Mouse (Mus musculus) heart, adult 18-20 months (tissue): ENCODE results near the gene Map2k1. TPM values are rescaled to one million over a fixed set of nuclear protein-coding genes. Genes with fewer than 3 reads are reported as not detected.
"Not testable (repeated sequence)": the region's sequence is repeated elsewhere in the genome, so short reads cannot be mapped to it uniquely, and the experiment has no call there.

Experiments
- DNase-seq, 2 experiments: peaks; one replicate each; pipeline ENCODE4 v3.0.0; 2021 to 2022; ENCODE audit warnings: mixed read lengths in 1 of 2
- total RNA-seq, 2 experiments: library from RNA; stranded (reverse); gene quantifications; 2 replicates each; pipeline ENCODE4 v1.2.3; 2021

The Map2k1 gene
- total RNA-seq, 2 experiments from 2014 or later, result 50.1 to 51.8 TPM

DNA sequence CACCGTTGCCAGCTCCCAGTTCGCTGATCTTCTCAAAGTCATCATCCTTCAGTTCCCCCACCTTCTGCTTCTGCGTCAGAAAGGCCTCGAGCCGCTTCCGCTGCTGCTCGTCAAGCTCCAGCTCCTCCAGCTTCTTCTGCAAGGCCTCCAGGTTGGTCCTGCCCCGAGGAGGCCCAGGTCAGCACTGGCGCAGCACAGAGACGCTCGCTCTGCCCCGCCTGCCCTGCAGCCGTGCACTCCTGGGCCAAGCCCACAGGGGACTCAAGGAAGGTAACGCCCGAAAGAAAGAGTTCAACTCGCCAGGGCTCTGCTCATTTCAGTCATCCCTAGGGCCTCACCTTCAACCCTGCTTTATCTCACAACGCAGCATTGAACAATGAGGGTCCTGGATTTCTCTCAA lies 39.0 kb downstream of the Map2k1 start:
- DNase-seq, result no peak

DNA sequence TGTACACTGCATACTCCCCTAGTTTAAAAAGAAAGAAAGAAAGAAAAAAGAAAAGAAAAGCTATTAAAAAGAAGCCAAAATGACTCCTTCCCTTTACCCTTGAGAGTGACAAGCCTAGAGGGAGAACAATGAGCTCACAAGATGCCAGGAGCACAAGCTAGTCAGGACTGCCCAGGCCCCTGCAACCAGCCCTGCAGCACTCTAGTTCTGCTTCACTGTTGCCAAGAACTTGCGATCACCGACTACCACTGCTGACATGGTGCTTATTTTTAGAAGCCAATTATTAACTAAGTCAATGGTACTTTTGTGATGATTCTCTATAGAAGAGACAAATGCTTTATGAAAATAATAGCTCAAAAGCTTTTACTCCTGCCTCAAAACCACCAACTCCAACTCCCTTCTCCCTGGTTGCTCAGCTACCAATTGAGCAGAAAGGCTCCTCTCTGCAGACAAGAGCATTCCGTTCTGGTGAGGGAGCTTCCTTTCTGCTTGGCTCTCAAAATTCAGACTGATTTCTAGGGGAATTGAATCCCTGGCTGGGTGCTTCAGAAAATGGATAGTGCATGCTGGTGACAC lies 45.8 kb downstream of the Map2k1 start:
- DNase-seq, result peak; percentile 17 to 38

- DNase-seq, result no peak
Observed at GRCm38 (mm10) chr9:64202866-64203265, 50.6 kb downstream of the Map2k1 start.

DNA sequence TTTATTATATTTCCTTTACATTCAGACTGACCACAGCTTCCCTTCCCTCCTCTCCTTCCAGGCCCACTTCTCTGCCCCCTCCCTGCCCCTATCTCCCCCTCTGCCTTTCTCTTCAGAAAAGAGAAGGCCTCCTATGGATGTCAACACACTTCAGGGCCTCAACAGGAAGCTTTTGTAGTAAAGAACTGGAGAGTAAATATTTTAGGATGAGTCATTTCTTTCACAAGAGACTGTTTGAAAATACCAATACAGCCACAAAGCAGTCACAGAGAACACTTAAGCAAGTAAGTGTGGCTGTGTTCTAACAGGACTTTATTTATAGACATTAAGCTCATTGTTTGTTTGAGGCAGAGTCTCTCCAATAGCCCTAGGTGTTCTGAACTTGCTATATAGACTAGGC lies 51.1 kb downstream of the Map2k1 start:
- DNase-seq, result no peak

DNA sequence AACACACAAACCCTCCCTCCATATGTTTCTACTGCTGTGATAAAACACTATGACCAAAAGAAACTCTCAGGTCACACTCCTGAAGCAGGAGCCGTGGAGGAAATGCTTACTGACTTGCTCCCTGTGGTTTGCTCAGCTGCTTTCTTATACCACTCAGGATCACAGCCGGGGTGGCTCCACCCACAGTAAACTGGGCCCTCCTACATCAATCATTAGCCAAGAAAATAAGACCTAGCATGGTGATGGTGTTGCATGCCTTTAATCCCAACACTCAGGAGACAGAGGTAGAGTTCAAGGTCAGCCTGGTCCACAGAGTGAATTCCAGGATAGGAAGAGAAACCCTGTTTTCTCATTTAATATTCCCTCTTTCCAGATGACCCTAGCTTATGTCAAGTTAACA lies 53.5 kb downstream of the Map2k1 start:
- no peak for DNase-seq

- not testable (repeated sequence) for DNase-seq
Observed at GRCm38 (mm10) chr9:64198763-64199418, 54.5 kb downstream of the Map2k1 start.

- DNase-seq, result no peak
Observed at GRCm38 (mm10) chr9:64198068-64198762, 55.2 kb downstream of the Map2k1 start.

DNA sequence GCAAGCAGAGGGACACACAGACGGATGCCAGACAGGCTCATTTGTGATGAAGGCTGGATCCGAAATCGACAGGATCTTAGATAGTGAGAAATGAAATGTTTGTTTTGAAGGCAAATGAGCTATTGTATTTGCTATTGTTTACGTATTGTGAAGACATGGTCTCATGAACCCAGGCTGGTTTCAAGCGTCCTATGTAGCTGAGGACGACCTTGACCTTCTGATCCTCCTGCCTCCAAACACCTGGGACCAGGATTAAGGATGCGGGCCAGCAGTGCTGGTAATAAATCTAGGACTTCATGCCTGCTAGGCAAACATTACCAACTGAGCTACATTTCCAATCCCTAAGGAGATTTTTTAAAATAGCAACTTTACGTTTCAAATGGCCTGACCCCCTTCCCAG lies 55.9 kb downstream of the Map2k1 start:
- no peak for DNase-seq

GRCm38 (mm10) chr9:64195554-64195953 lies 57.9 kb downstream of the Map2k1 start:
- peak in 1 of 2 experiments; percentile 13 for DNase-seq

DNA sequence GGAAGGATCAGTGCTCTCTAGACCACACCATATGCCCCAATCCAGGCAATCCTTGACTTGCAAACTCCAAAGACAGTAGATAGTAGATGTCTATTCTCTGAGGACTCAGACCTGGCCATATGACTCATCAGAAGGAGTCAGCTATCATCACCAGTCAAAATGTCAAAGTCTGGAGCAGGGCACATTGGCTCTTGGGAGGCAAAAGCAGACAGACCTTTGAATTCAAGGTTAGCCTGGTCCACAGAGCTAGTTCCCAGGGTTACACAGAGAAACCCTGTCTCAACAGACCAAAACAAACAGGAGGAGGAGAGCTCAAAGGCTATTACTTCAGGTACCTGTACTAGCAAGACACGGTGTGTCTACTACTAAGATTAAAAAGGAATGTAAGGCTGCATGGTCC lies 59.6 kb downstream of the Map2k1 start:
- DNase-seq, result no peak

- no peak for DNase-seq
Observed at GRCm38 (mm10) chr9:64184166-64184840, 69.1 kb downstream of the Map2k1 start.

DNA sequence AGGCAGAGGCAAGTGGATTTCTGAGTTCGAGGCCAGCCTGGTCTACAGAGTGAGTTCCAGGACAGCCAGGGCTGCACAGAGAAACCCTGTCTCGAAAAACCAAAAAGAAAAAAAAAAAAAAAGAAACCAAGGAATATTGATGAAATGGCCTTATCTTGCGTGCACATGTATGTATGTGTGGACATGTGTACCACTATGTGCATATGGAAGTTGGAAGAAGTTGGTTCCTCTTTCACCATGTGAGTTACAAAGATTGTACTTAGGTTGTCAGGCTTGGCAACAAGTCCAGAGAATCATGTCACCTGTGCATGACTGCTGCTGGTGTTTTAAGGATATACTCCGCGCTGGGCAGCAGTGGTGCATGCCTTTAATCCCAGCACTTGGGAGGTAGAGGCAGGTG lies 70.1 kb downstream of the Map2k1 start:
- DNase-seq, result not testable (repeated sequence)

DNA sequence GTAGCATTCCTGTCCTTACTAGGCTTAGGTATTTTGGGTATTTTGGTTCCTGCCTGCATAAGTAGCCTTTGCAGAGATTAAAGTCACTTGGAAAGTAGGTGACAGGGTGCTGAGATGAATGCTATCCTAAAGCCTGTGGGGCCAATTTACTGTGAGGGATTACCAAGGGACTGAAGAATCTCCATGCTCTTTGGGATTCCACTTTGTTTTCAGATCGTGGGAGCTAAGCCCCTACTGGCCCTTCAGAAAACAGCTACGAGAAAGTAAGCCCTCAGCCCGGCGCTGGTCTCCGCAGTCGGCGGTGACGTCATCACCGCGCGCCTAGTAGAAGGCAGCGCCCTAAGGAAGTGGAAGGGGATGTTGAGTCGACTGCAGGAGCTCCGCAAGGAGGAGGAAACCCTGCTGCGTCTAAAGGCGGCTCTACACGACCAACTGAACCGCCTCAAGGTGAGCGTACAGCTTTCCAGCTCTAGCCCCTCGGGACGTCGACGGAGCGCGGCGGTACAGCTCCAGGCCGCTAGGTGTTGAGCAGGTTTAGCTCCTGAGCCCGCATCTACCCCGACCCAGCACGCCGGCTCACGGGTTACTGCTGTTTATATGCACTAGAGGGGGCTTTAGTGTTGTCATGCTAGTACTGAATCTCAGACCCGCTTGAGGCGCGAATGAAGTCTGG lies 74.3 kb downstream of the Map2k1 start, which contains the start of gene Snapc5:
Gene Snapc5 (plus strand): TSS at position 301 of the 673 bp plus-strand sequence.
- peak; percentile 90 to 93 for DNase-seq

- DNase-seq, result no peak
Observed at GRCm38 (mm10) chr9:64178610-64178973, 74.8 kb downstream of the Map2k1 start.

DNA sequence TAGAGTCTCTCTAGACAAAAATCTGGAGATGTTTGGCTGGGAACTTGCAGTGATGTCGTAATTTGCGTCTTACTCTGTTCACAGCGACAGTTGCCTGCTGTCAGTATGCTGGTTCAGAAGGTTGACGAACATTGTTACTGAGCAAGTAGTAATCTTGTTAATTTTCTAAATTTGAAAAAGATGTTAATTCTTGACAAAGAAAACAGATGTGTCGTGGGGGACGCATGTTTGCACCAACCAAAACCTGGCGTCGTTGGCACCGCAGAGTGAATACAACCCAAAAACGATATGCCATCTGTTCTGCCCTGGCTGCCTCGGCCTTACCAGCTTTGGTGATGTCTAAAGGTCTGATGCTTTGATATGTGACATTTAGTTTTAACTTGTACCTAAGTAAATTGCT lies 78.1 kb downstream of the Map2k1 start:
- no peak for DNase-seq

DNA sequence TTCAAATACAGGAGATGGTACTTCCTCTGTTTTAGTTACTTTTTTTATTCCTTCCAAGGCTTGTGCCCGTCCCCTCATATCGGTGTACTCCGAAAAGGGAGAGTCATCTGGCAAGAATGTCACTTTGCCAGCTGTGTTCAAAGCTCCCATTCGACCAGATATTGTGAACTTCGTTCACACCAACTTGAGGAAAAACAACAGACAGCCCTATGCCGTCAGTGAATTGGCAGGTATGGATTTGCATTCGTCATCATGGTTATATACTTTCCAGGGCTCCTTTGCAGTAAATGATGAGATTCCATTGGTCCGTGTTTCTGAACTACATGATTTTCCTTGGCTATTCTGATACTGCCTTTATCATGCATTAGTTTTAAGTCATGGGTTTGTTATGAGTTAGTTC lies 78.7 kb downstream of the Map2k1 start:
- no peak for DNase-seq

GRCm38 (mm10) chr9:64174341-64174740 lies 79.1 kb downstream of the Map2k1 start:
- DNase-seq, result no peak

GRCm38 (mm10) chr9:64173666-64174220 lies 79.7 kb downstream of the Map2k1 start:
- DNase-seq, result no peak

DNA sequence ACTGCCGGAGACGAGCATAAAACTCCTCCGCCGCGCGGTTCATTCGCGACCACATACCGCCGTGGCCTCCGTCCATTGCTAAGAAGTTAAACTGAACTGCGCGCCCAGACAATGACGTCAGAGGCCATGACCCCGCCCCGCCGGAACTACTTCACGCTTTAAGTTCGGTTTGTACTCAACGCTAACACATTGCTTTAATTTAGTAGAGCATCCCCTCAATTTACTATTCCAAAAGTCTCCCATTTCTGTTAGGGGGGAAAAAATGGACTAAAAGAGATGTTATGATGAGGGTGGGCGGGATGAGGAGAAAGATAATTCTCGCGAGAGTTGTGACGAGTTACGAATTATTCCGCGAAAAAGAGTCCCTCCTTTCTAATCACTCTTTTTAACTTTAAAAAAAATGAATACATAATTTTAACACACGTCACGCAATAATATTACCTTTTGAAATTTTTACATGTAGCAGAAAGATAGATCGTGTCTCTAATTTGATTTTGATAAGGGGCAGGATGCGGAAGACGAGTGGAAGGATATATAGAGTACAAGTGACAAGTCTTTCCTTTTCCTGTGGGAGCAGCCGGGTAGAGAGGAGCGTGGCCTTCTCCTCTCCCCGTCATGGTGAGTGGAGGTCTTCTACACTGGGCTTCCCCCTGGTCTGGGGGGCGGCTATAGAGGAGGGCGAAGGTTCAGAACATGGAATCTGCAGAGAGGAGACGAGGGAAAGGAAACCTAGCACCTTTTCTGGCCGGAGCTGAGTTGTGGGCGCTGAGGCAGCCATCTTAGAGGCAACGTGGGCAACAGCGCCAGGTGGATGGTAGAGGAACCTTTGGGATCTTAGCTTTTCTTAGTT lies 80.4 kb downstream of the Map2k1 start, which contains the start of the genes Zwilch and Rpl4:
Gene Zwilch (minus strand): TSS at position 289 of the 850 bp plus-strand sequence.
Gene Rpl4 (plus strand): TSS at position 560 of the 850 bp plus-strand sequence.
- DNase-seq, result peak; percentile 78 to 92

GRCm38 (mm10) chr9:64172145-64172815 lies 81.2 kb downstream of the Map2k1 start:
- DNase-seq, result no peak
